Mouse (Mus musculus) forebrain, embryonic 11.5 days (tissue): Measurements from ENCODE around the gene Dnttip1. TPM values are rescaled to one million over a fixed set of nuclear protein-coding genes. Genes with fewer than 3 reads are reported as not detected.

ENCODE experiments used
- ATAC-seq: fragments of 200-750 bp; cut with Nextera tagmentation; replicated peaks from 2 replicates; pipeline ENCODE4 v1.8.0; 2017; ENCODE audit warnings: moderate TSS enrichment; ENCODE audit not compliant: low FRiP score
- DNase-seq: peaks from one replicate; pipeline ENCODE4 v3.0.0-alpha.2; 2017; ENCODE audit warnings: low spot score
- H3K27ac ChIP-seq: fragments of 300-500 bp; sonication (generic); 2 replicates; pipeline ENCODE4 v1.5.1; 2014; ENCODE audit warnings: low read depth, low read length
- H3K27me3 ChIP-seq: fragments of 300-500 bp; sonication (generic); 2 replicates; pipeline ENCODE4 v1.6.1; 2014; ENCODE audit warnings: mild to moderate bottlenecking, low read length, mixed read lengths; ENCODE audit not compliant: control insufficient read depth, insufficient read depth
- H3K36me3 ChIP-seq: fragments of 300-500 bp; sonication (generic); 2 replicates; pipeline ENCODE4 v1.6.1; 2014; ENCODE audit warnings: mild to moderate bottlenecking, low read length, moderate library complexity, mixed read lengths; ENCODE audit not compliant: control insufficient read depth, insufficient read depth
- H3K4me1 ChIP-seq: fragments of 300-500 bp; sonication (generic); replicated peaks from 2 replicates; pipeline ENCODE4 v1.6.1; 2014; ENCODE audit warnings: low read length, mixed read lengths; ENCODE audit not compliant: control insufficient read depth, insufficient read depth
- H3K4me2 ChIP-seq: fragments of 300-500 bp; sonication (generic); 2 replicates; pipeline ENCODE4 v1.6.1; 2014; ENCODE audit warnings: low read depth, mild to moderate bottlenecking, low read length, moderate library complexity, mixed read lengths; ENCODE audit not compliant: severe bottlenecking
- H3K4me3 ChIP-seq: fragments of 300-500 bp; sonication (generic); 2 replicates; pipeline ENCODE4 v1.5.1; 2014; ENCODE audit warnings: low read depth, low read length
- H3K9ac ChIP-seq: fragments of 300-500 bp; sonication (generic); 2 replicates; pipeline ENCODE4 v1.6.1; 2014; ENCODE audit warnings: low read length
- H3K9me3 ChIP-seq: fragments of 300-500 bp; sonication (generic); 2 replicates; pipeline ENCODE4 v1.6.1; 2016; ENCODE audit warnings: low read length, mixed read lengths; ENCODE audit not compliant: control insufficient read depth
- WGBS: fragments of 180-500 bp; shearing (Covaris S2); extraction: QIAGEN DNeasy Blood & Tissue Kit; methylation state at CpG from one replicate; pipeline ENCODE4 v1.1.7; 2014; 5-methylcytosine and 5-hydroxymethylcytosine counted together
- polyA plus RNA-seq: library from polyadenylated mRNA; unstranded; fragments of >200 nt; fragmentation: Nextera tagmentation; extraction: Ambion mirVana; gene quantifications from 2 replicates; pipeline ENCODE4 v1.2.1, GENCODE M21; 2014

The Dnttip1 gene
- polyA plus RNA-seq, 1 experiment from 2014 or later: 80.3 TPM

- H3K4me1 ChIP-seq: 0 out of 2 replicates have a peak, but pooled peaks cover under 1% of the 10 kb centered on the region
- H3K4me3 ChIP-seq: no peak overlapping the region
- ATAC-seq (no peak), DNase-seq (no peak)
- 57% methylated on average over 7 of the region's 7 CpGs for WGBS
- no peaks in the 10 kb centered on the region for H3K9me3 ChIP-seq
- no peak overlapping the region for H3K27ac ChIP-seq
- no peaks in the 10 kb centered on the region for H3K36me3 ChIP-seq
- H3K9ac ChIP-seq: no peak overlapping the region
- H3K4me2 ChIP-seq: no peak overlapping the region
- H3K27me3 ChIP-seq: no peaks in the 10 kb centered on the region
These were observed 5.9 kb upstream of the Dnttip1 start for GRCm38 (mm10) chr2:164739876-164740275.

GRCm38 (mm10) chr2:164744987-164745386, 796 bp upstream of the Dnttip1 start:
- Histone ChIP-seq H3K9me3 (no peaks in the 10 kb centered on the region), H3K4me2 (peak overlapping the region; percentile 80), H3K9ac (peak overlapping the region; percentile 86), H3K4me3 (peak overlapping the region; percentile 87), H3K4me1 (peaks cover 11% of the 10 kb centered on the region), H3K36me3 (no peaks in the 10 kb centered on the region; the same call in 1 of the 2 replicates), H3K27me3 (no peaks in the 10 kb centered on the region), H3K27ac (no peak overlapping the region)
- no peak for ATAC-seq
- 74% methylated on average over 13 of the region's 13 CpGs for WGBS
- DNase-seq: no peak

- Histone ChIP-seq H3K27me3 (no peaks in the 10 kb centered on the region), H3K36me3 (no peaks in the 10 kb centered on the region; the same call in 1 of the 2 replicates), H3K4me1 (peaks cover 11% of the 10 kb centered on the region), H3K9ac (peak overlapping the region; percentile 86), H3K4me3 (peak overlapping the region; percentile 87), H3K27ac (no peak overlapping the region), H3K9me3 (no peaks in the 10 kb centered on the region), H3K4me2 (peak overlapping the region; percentile 80)
- ATAC-seq: no peak
- 56% methylated on average over 8 of the region's 8 CpGs for WGBS
- no peak for DNase-seq
These were observed 910 bp downstream of the Dnttip1 start for GRCm38 (mm10) chr2:164746693-164747092.

- no peak overlapping the region for H3K4me2 ChIP-seq
- no peak overlapping the region for H3K27ac ChIP-seq
- no peaks in the 10 kb centered on the region for H3K9me3 ChIP-seq
- H3K9ac ChIP-seq: no peak overlapping the region
- ATAC-seq (no peak), DNase-seq (no peak)
- H3K36me3 ChIP-seq: no peaks in the 10 kb centered on the region; the same call in 1 of the 2 replicates
- 87% methylated on average over 4 of the region's 4 CpGs for WGBS
- peaks cover 11% of the 10 kb centered on the region for H3K4me1 ChIP-seq
- no peak overlapping the region for H3K4me3 ChIP-seq
- H3K27me3 ChIP-seq: no peaks in the 10 kb centered on the region
These were observed 2.4 kb downstream of the Dnttip1 start for GRCm38 (mm10) chr2:164748191-164748590.

- peaks cover 11% of the 10 kb centered on the region for H3K4me1 ChIP-seq
- H3K4me3 ChIP-seq: no peak overlapping the region
- no peak overlapping the region for H3K27ac ChIP-seq
- H3K4me2 ChIP-seq: no peak overlapping the region
- no peaks in the 10 kb centered on the region for H3K9me3 ChIP-seq
- DNase-seq: no peak
- no peak overlapping the region for H3K9ac ChIP-seq
- WGBS: 93% methylated on average over 6 of the region's 6 CpGs
- H3K36me3 ChIP-seq: no peaks in the 10 kb centered on the region; the same call in 1 of the 2 replicates
- H3K27me3 ChIP-seq: no peaks in the 10 kb centered on the region
- no peak for ATAC-seq
These were observed 3.2 kb downstream of the Dnttip1 start for GRCm38 (mm10) chr2:164748991-164749390.

- H3K27me3 ChIP-seq: no peaks in the 10 kb centered on the region
- H3K9me3 ChIP-seq: no peaks in the 10 kb centered on the region
- 98% methylated on average over 2 of the region's 2 CpGs for WGBS
- 0 out of 2 replicates have a peak, but pooled peaks cover under 1% of the 10 kb centered on the region for H3K4me1 ChIP-seq
- H3K36me3 ChIP-seq: peaks cover 2% of the 10 kb centered on the region
- no peak for ATAC-seq
- no peak overlapping the region for H3K9ac ChIP-seq
- no peak overlapping the region for H3K4me3 ChIP-seq
- DNase-seq: no peak
- no peak overlapping the region for H3K27ac ChIP-seq
- H3K4me2 ChIP-seq: no peak overlapping the region
These were observed 6.7 kb downstream of the Dnttip1 start for GRCm38 (mm10) chr2:164752454-164752853.

GRCm38 (mm10) chr2:164754105-164754504, 8.3 kb downstream of the Dnttip1 start:
- H3K9ac ChIP-seq: no peak overlapping the region
- ATAC-seq (no peak), DNase-seq (no peak)
- 93% methylated on average over 11 of the region's 11 CpGs for WGBS
- H3K9me3 ChIP-seq: no peaks in the 10 kb centered on the region
- peaks cover 2% of the 10 kb centered on the region for H3K36me3 ChIP-seq
- H3K27ac ChIP-seq: no peak overlapping the region
- no peaks in the 10 kb centered on the region for H3K4me1 ChIP-seq
- no peaks in the 10 kb centered on the region for H3K27me3 ChIP-seq
- H3K4me3 ChIP-seq: no peak overlapping the region
- no peak overlapping the region for H3K4me2 ChIP-seq

- Histone ChIP-seq H3K4me1 (no peaks in the 10 kb centered on the region), H3K27me3 (no peaks in the 10 kb centered on the region), H3K4me3 (no peak overlapping the region), H3K36me3 (peaks cover 2% of the 10 kb centered on the region), H3K9ac (no peak overlapping the region), H3K27ac (no peak overlapping the region), H3K9me3 (no peaks in the 10 kb centered on the region), H3K4me2 (no peak overlapping the region)
- no peak for DNase-seq
- no peak for ATAC-seq
- WGBS: 89% methylated on average over 2 of the region's 2 CpGs
These were observed 9.0 kb downstream of the Dnttip1 start for GRCm38 (mm10) chr2:164754800-164755199.

- H3K4me1 ChIP-seq: no peaks in the 10 kb centered on the region
- no peak overlapping the region for H3K27ac ChIP-seq
- no peaks in the 10 kb centered on the region for H3K9me3 ChIP-seq
- WGBS: 88% methylated on average over 11 of the region's 11 CpGs
- H3K4me3 ChIP-seq: no peak overlapping the region
- H3K27me3 ChIP-seq: no peaks in the 10 kb centered on the region
- ATAC-seq (no peak), DNase-seq (no peak)
- H3K36me3 ChIP-seq: peaks cover 2% of the 10 kb centered on the region
- H3K9ac ChIP-seq: no peak overlapping the region
- no peak overlapping the region for H3K4me2 ChIP-seq
These were observed 12.1 kb downstream of the Dnttip1 start for GRCm38 (mm10) chr2:164757841-164758240.
